Mouse (Mus musculus) adrenal gland, postnatal 14 days (tissue): Measurements from ENCODE around the gene Bnip1. TPM values are rescaled to one million over a fixed set of nuclear protein-coding genes. Genes with fewer than 3 reads are reported as not detected.

ENCODE experiments used
- DNase-seq: peaks from one replicate; pipeline ENCODE4 v3.0.0; 2021; ENCODE audit warnings: mixed read lengths
- total RNA-seq: library from RNA; stranded (reverse); gene quantifications from 2 replicates; pipeline ENCODE4 v1.2.3, GENCODE M21; 2021

Bnip1 gene
- total RNA-seq, 1 experiment from 2014 or later = 21.6 TPM

- DNase-seq = no peak
These were observed 59.0 kb downstream of the Bnip1 start for GRCm38 (mm10) chr17:26839718-26840438.

GRCm38 (mm10) chr17:26840439-26840780, 59.5 kb downstream of the Bnip1 start:
- no peak for DNase-seq

DNA sequence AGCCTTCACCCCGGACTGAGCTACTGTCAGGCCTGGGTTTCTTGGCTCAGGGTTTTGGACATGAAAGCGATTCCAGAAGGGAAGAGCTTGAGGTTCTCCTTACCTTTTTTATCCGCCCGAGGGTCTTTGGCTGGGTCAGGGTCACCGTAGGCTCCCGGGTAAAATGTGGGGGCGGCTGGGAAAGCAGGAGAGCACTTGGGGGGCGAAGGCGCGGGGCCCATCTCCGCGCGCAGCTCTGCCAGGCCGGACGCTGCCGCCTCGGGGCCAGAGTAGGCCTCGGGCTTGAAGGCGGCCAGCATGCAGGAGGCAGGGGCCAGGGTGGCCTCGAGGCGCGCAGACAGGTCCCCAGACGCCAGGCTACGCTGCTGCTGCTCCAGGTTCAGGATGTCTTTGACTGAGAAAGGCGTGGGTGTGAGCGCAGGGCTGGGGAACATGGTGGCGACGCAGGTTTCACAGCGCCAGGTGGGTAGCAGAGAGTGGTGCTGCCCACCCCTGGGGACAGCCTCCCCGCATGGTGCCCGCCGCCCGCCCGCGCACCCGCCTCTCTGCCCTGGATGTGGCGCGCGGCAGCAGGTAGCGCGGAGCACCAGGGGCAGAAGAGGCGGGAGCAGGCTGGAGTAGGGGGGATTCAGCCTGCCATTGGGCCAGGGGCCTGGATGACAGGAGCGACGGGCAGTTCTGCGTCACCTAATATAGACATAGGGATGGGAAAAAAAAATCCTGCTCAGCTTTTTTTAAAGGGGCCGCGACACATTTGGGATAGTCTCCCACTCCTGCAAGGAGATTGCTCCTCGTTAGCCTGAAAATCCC, 60.3 kb downstream of the Bnip1 start:
- no peak for DNase-seq

DNA sequence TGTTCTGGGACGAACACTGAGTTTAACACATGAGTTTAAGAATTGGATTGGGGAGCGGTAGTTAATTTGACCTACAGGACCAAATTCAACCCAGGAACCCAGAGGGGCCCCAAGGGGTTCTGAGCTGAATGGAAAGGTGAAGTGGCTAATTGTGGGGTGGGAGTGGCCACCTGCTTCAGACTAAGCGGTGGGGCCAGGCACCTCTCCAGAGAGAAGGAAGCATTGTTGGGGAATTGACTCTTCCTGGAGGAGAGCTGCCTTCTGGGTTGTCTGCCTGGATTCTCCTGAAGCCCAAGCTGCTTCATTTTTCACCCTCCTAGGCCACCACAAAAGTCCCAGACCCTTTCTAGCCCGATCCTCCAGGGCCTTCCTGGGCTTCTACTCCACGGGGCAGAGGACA, 61.1 kb downstream of the Bnip1 start:
- DNase-seq = no peak

Other genes with a start within 250 kb of the Bnip1 start
- 126 and 143 TPM in 2 replicates for gene Ergic1, start 219.6 kb upstream of the Bnip1 start, total RNA-seq
- 56.6 and 66.3 TPM in 2 replicates for gene Dusp1, start 218.9 kb upstream of the Bnip1 start, total RNA-seq
- 188 and 193 TPM in 2 replicates for gene Atp6v0e, start 117.8 kb upstream of the Bnip1 start, total RNA-seq
- gene Crebrf, start 65.4 kb upstream of the Bnip1 start, total RNA-seq = 50.2 and 66.8 TPM in 2 replicates
- gene Nkx2-5, start 63.9 kb downstream of the Bnip1 start, total RNA-seq = not detected in 2 replicates
- 5.0 and 5.2 TPM in 2 replicates for gene Kifc5b, start 136.0 kb downstream of the Bnip1 start, total RNA-seq
- gene Phf1, start 152.0 kb downstream of the Bnip1 start, total RNA-seq = 19.9 and 25.3 TPM in 2 replicates
- gene Cuta, start 158.5 kb downstream of the Bnip1 start, total RNA-seq = 118 and 132 TPM in 2 replicates
- gene Syngap1, start 160.2 kb downstream of the Bnip1 start, total RNA-seq = 16.0 and 17.3 TPM in 2 replicates
- gene Zbtb9, start 192.1 kb downstream of the Bnip1 start, total RNA-seq = 5.2 and 5.3 TPM in 2 replicates
- 33.5 and 41.7 TPM in 2 replicates for gene Bak1, start 247.9 kb downstream of the Bnip1 start, total RNA-seq